Mouse (Mus musculus) cortical plate, adult 2 months (tissue): ENCODE data around the gene Lyst.
"Not testable (repeated sequence)": the region's sequence is repeated elsewhere in the genome, so short reads cannot be mapped to it uniquely, and the experiment has no call there.

Experiments used
- CTCF ChIP-seq: fragments of 200-500 bp; IDR thresholded peaks from 2 replicates; pipeline ENCODE4 v1.5.1; 2011; ENCODE audit warnings: mild to moderate bottlenecking, control low read depth, low read length; ENCODE audit not compliant: insufficient read depth; ENCODE audit errors: extremely low read depth
- POLR2A ChIP-seq: fragments of 200-500 bp; IDR thresholded peaks from 2 replicates; pipeline ENCODE4 v1.6.1; 2011; ENCODE audit warnings: mild to moderate bottlenecking, low read length, control low read depth; ENCODE audit not compliant: insufficient read depth; ENCODE audit errors: extremely low read depth

DNA sequence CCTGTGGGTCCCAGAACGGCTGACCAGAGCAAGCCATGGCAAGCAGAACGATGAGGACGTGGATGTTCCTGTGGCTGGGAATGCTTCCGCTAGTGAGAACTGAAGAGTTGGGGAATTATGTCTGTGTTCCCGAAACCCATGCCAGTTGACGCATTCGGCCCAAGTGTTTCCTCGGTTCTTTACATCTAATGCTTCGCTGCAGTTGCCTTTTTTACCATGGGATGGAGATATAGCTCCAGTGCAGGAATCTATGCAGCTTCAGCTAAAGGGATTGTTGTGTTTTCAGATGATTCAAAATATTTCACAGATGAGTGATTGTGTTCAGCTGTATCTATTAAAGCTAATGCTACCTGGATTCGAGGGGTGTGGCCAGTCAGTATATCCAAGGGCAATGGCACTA is 47.1 kb upstream of the Lyst start:
- TF ChIP-seq POLR2A = not testable (repeated sequence)
- TF ChIP-seq CTCF = peak; percentile 40; the same call in 1 of the 2 replicates
